Mouse (Mus musculus): ENCODE measurements around the gene Desi2.
"Not testable (repeated sequence)": the region's sequence is repeated elsewhere in the genome, so short reads cannot be mapped to it uniquely, and the experiment has no call there.

The Desi2 gene

DNA sequence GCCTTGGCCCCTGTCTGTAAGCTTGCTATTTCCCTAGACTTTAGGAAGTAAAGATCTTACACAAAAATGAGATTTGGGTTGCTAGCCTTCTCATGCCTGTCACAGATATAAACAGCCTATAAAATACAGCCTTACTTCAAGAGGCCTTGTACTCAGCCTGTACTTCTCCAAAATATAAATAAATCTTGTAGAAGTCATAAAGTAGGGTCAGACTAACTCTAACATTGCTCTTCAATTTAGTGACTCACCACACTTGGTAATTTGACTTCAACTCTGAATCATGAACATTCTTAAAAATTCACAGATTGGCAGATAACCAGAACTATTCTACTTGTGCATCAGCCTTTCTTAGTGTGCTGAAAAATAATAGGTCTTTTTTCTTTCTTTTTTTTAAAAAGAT lies 29.9 kb downstream of the Desi2 start:
- Histone ChIP-seq H3K9me3 (ENCODE audit: low read length) (peaks cover 7% of the 10 kb centered on the region), H3K27me3 (ENCODE audit: insufficient read depth, low read length) (no peaks in the 10 kb centered on the region), H3K4me1 (replicated peaks; ENCODE audit: low read depth, low read length) (no peaks in the 10 kb centered on the region), H3K4me3 (replicated peaks; ENCODE audit: low read length) (no peak overlapping the region), H3K36me3 (ENCODE audit: insufficient read depth, low read length) (no peaks in the 10 kb centered on the region)
- TF ChIP-seq POU5F1 (IDR thresholded peaks at IDR 0.05; ENCODE audit: borderline replicate concordance, low read length), result no peak
- no peak for TF ChIP-seq CTCF (conservative IDR thresholded peaks at IDR 0.05; ENCODE audit: low read length)
- TF ChIP-seq NANOG (IDR thresholded peaks at IDR 0.05; ENCODE audit: borderline replicate concordance, low read length), result no peak

DNA sequence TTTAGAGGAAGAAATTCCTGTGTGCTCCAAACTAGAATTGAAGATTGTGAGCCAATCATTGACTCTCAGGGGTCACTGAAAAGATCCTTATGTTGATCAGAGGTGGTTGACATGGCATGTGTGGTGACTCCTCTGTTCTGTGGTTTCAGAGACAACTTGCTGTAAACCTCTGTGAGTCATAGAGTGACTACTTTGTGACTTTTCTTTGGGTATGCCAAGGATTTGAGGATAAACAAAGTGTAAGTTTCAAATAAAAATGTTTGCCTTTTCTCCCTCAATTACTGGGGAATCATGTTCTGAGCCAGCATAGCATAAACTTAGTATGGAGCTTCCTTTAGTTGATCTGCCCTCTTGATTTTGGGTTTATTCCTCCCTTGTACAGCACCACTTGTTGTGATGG lies 31.1 kb downstream of the Desi2 start:
- Histone ChIP-seq H3K27me3 (ENCODE audit: insufficient read depth, low read length) (no peaks in the 10 kb centered on the region), H3K9me3 (ENCODE audit: low read length) (peaks cover 16% of the 10 kb centered on the region), H3K4me1 (replicated peaks; ENCODE audit: low read depth, low read length) (no peaks in the 10 kb centered on the region), H3K36me3 (ENCODE audit: insufficient read depth, low read length) (0 out of 2 replicates have a peak, but pooled peaks cover 2% of the 10 kb centered on the region), H3K4me3 (replicated peaks; ENCODE audit: low read length) (no peak overlapping the region)
- TF ChIP-seq NANOG (IDR thresholded peaks at IDR 0.05; ENCODE audit: borderline replicate concordance, low read length) (no peak), POU5F1 (IDR thresholded peaks at IDR 0.05; ENCODE audit: borderline replicate concordance, low read length) (no peak), CTCF (conservative IDR thresholded peaks at IDR 0.05; ENCODE audit: low read length) (no peak)

DNA sequence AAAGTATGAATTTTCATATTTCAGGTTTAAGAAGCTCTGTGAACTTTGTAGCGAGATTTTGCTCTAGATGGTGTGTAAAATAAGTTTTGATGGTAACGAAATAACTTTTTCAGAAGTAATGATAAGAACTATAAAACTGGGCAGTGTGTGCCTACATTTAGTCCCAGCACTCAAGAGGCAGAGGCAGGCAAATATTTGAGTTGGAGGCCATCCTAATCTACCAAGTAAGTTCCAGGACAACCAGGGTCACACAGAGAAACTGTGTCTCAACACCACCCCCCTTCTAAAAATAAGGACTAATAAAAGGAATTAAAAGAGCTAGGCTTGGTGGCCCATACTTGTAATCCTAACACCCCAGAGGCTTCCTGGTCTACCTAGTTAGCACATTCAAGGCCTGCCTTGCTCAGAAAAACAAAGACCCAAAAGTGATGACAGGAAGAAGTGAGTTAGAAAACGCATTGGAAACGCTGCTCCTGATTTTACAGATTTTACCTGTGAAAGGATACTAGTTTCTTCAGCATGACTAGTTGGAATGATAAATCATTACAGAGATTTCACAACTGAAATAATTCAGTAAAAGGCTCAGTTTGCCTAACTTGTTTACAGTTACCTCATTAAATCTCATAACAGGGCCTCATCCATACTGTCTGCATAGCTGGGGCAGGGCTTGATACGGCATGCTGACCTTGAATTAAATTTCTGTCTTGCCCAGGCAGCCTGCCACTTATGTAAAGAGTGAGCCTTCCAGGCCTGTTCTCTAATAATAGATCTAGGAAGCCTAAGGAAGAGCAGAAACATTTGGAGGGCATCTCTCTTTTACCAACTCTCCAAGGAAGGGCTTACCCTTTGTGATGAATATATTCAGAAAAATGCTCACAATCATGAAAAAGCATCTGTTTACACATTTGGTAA lies 32.2 kb downstream of the Desi2 start:
- TF ChIP-seq NANOG (IDR thresholded peaks at IDR 0.05; ENCODE audit: borderline replicate concordance, low read length) (no peak), CTCF (conservative IDR thresholded peaks at IDR 0.05; ENCODE audit: low read length) (no peak), POU5F1 (IDR thresholded peaks at IDR 0.05; ENCODE audit: borderline replicate concordance, low read length) (no peak)
- H3K36me3 ChIP-seq (ENCODE audit: insufficient read depth, low read length), result peaks cover 13% of the 10 kb centered on the region
- H3K4me1 ChIP-seq (replicated peaks; ENCODE audit: low read depth, low read length), result no peaks in the 10 kb centered on the region
- H3K9me3 ChIP-seq (ENCODE audit: low read length), result peaks cover 27% of the 10 kb centered on the region
- H3K27me3 ChIP-seq (ENCODE audit: insufficient read depth, low read length), result no peaks in the 10 kb centered on the region
- H3K4me3 ChIP-seq (replicated peaks; ENCODE audit: low read length), result no peak overlapping the region

DNA sequence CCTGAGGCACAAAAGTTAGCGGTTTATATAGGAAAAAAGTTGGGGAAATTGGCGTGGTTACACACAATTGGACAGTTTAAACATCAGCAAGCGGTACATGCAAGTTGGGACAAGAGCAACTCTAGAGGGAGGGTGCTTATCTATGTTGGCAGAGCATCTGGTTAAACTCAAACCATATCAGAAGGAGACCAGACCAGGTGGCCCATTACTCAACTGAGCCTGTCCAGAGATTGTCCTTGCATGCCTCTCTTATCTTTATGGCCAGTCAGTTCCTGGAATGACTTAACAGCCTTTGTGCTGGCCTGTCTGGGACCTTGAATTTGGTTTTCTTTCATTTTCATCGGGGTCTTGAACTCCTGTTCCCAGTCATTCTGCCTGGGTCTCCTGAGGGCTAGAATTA lies 41.7 kb downstream of the Desi2 start:
- not testable (repeated sequence) for H3K27me3 ChIP-seq (ENCODE audit: insufficient read depth, low read length); H3K4me1 ChIP-seq (replicated peaks; ENCODE audit: low read depth, low read length); H3K4me3 ChIP-seq (replicated peaks; ENCODE audit: low read length)
- Histone ChIP-seq H3K36me3 (ENCODE audit: insufficient read depth, low read length) (peaks cover 44% of the 10 kb centered on the region), H3K9me3 (ENCODE audit: low read length) (peaks cover 82% of the 10 kb centered on the region)

DNA sequence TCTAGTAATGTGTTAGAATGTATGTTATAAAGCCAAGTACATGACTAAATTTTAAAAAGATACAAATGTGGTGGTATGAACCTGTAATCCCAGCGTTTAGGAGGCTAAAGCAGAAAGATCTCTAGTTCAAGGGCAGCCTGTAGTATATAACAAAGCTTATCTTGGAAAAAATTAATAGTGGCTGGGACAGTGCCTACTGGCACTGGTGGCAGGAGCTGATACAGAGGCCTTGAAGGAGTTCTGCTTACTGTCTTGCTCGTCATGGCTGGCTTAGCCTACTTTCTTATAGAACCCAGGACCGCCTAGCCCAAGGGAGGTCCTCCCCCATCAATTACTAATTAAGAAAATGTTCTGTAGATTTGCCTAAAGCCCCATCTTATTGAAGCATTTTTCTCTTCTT lies 46.9 kb downstream of the Desi2 start:
- Histone ChIP-seq H3K36me3 (ENCODE audit: insufficient read depth, low read length) (0 out of 2 replicates have a peak, but pooled peaks cover 3% of the 10 kb centered on the region), H3K9me3 (ENCODE audit: low read length) (peaks cover 46% of the 10 kb centered on the region), H3K4me3 (replicated peaks; ENCODE audit: low read length) (no peak overlapping the region), H3K4me1 (replicated peaks; ENCODE audit: low read depth, low read length) (no peaks in the 10 kb centered on the region), H3K27me3 (ENCODE audit: insufficient read depth, low read length) (no peaks in the 10 kb centered on the region)
- TF ChIP-seq POU5F1 (IDR thresholded peaks at IDR 0.05; ENCODE audit: borderline replicate concordance, low read length) (no peak), CTCF (conservative IDR thresholded peaks at IDR 0.05; ENCODE audit: low read length) (no peak), NANOG (IDR thresholded peaks at IDR 0.05; ENCODE audit: borderline replicate concordance, low read length) (no peak)

DNA sequence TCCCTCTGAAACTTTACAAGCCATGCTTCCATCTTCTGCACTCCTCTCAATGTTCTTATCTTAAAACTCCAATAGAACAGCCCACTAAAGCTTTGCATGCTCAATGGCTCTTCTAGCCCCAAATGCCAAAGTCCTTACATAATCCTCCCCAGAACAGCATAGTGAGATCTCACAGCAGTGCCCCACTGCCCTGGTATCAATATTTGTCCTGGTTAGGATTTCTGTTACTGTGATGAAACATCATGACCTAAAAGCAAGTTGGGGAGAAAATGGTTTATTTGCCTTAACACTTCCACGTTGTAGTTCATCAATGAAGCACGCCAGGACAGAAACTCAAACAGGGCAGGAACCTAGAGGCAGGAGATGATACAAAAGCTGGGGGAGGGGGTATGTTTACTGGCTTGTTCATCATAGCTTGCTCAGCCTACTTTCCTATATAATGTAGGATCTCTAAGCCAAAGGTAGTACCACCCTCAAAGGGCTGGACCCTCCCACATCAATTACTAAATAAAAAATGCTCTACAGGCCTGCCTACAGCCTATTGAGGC lies 48.8 kb downstream of the Desi2 start:
- Histone ChIP-seq H3K4me3 (replicated peaks; ENCODE audit: low read length) (no peak overlapping the region), H3K27me3 (ENCODE audit: insufficient read depth, low read length) (no peaks in the 10 kb centered on the region), H3K36me3 (ENCODE audit: insufficient read depth, low read length) (0 out of 2 replicates have a peak, but pooled peaks cover 3% of the 10 kb centered on the region), H3K9me3 (ENCODE audit: low read length) (peaks cover 29% of the 10 kb centered on the region), H3K4me1 (replicated peaks; ENCODE audit: low read depth, low read length) (no peaks in the 10 kb centered on the region)
- TF ChIP-seq POU5F1 (IDR thresholded peaks at IDR 0.05; ENCODE audit: borderline replicate concordance, low read length) (no peak), NANOG (IDR thresholded peaks at IDR 0.05; ENCODE audit: borderline replicate concordance, low read length) (no peak), CTCF (conservative IDR thresholded peaks at IDR 0.05; ENCODE audit: low read length) (no peak)

DNA sequence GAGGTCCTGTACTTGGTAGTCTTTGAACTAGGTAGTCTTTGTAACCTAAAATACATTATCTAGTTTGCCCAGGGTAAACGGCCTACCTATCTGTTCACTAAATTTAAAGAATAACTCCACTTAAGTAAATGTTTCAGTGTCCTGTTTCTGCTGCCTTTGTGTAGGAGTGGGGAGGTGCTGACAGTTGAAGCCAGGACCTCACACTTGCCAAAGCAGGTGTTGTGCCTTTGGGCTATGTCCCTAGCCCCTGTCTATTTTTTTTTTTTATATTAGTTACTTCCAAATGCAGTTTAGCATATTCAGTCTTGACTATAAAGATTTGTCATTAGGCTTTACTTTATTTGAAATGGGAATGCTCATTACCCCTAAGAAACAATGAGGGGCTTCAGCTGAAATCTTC lies 51.5 kb downstream of the Desi2 start:
- Histone ChIP-seq H3K36me3 (ENCODE audit: insufficient read depth, low read length) (0 out of 2 replicates have a peak, but pooled peaks cover 3% of the 10 kb centered on the region), H3K4me3 (replicated peaks; ENCODE audit: low read length) (no peak overlapping the region), H3K27me3 (ENCODE audit: insufficient read depth, low read length) (no peaks in the 10 kb centered on the region), H3K4me1 (replicated peaks; ENCODE audit: low read depth, low read length) (no peaks in the 10 kb centered on the region), H3K9me3 (ENCODE audit: low read length) (peaks cover 16% of the 10 kb centered on the region)
- no peak for TF ChIP-seq POU5F1 (IDR thresholded peaks at IDR 0.05; ENCODE audit: borderline replicate concordance, low read length)
- TF ChIP-seq CTCF (conservative IDR thresholded peaks at IDR 0.05; ENCODE audit: low read length), result no peak
- TF ChIP-seq NANOG (IDR thresholded peaks at IDR 0.05; ENCODE audit: borderline replicate concordance, low read length), result no peak

DNA sequence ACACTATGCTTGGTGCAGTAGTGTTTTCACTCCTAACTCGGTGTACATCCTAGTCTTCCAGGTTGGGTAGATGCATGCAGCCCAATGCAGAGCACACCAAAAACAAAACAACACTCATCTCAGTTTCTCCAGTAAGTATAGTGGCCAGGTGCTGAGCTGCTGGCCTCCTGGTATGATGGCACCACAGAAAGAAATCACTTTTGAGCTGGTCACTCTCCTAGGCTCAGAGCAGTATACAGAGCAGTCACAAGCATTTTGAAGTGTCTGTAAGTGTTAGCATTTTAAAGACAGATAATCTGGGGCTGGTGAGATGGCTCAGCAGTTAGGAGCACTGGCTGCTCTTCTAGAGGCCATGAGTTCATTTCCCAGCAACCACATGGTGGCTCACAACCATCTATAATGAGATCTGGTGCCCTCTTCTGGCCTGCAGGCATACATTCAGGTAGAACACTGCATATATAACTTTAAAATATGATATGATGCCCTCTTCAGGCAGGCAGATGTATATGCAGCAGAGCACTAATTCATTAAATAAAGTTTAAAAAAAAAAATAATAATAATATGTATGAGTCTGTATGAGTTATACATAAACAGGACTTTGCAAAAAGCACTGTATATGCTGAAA lies 54.8 kb downstream of the Desi2 start:
- H3K36me3 ChIP-seq (ENCODE audit: insufficient read depth, low read length), result 0 out of 2 replicates have a peak, but pooled peaks cover 3% of the 10 kb centered on the region
- peak; percentile 53 for TF ChIP-seq CTCF (conservative IDR thresholded peaks at IDR 0.05; ENCODE audit: low read length)
- TF ChIP-seq POU5F1 (IDR thresholded peaks at IDR 0.05; ENCODE audit: borderline replicate concordance, low read length), result no peak
- H3K4me1 ChIP-seq (replicated peaks; ENCODE audit: low read depth, low read length), result no peaks in the 10 kb centered on the region
- H3K4me3 ChIP-seq (replicated peaks; ENCODE audit: low read length), result no peak overlapping the region
- no peaks in the 10 kb centered on the region for H3K27me3 ChIP-seq (ENCODE audit: insufficient read depth, low read length)
- H3K9me3 ChIP-seq (ENCODE audit: low read length), result no peaks in the 10 kb centered on the region

Data from E14TG2a.4 (cell line).